Mouse (Mus musculus): ENCODE measurements around the gene Glul.

- TF ChIP-seq CTCF (IDR thresholded peaks at IDR 0.05; ENCODE audit: extremely low read depth, insufficient read depth, low read length) (no peak), POLR2A (IDR thresholded peaks at IDR 0.05; ENCODE audit: extremely low read depth, insufficient read depth, low read length) (no peak)
Measured at GRCm38 (mm10) chr1:153900381-153900780, 637 bp downstream of the Glul start.
